Mouse (Mus musculus) layer of hippocampus, adult 11-12 months (tissue): Measurements from ENCODE around the gene Pptc7.

Experiments
- DNase-seq: peaks from one replicate; pipeline ENCODE4 v3.0.0; 2022; ENCODE audit warnings: low spot score

Gene Pptc7

GRCm38 (mm10) chr5:122334682-122335081 is 50.5 kb downstream of the Pptc7 start:
- no peak for DNase-seq

- DNase-seq: no peak
Measured at GRCm38 (mm10) chr5:122336554-122337294, 52.6 kb downstream of the Pptc7 start.

GRCm38 (mm10) chr5:122342874-122343273 is 58.7 kb downstream of the Pptc7 start:
- no peak for DNase-seq

- no peak for DNase-seq
Measured at GRCm38 (mm10) chr5:122343768-122344167, 59.6 kb downstream of the Pptc7 start.

- DNase-seq: peak; percentile 69
Measured at GRCm38 (mm10) chr5:122344260-122344659, 60.1 kb downstream of the Pptc7 start.

GRCm38 (mm10) chr5:122345777-122346176 is 61.6 kb downstream of the Pptc7 start:
- no peak for DNase-seq

- peak; percentile 97 for DNase-seq
Measured at GRCm38 (mm10) chr5:122353807-122354491, 69.8 kb downstream of the Pptc7 start, which contains the start of the genes Rad9b and Vps29. Gene Rad9b (minus strand): TSS chr5:122354233. Gene Vps29 (plus strand): TSS chr5:122354369.

- no peak for DNase-seq
Measured at GRCm38 (mm10) chr5:122354492-122355067, 70.4 kb downstream of the Pptc7 start.

GRCm38 (mm10) chr5:122371591-122372191 is 87.5 kb downstream of the Pptc7 start, which contains the start of gene Gpn3:
Gene Gpn3 (plus strand): TSS chr5:122371876.
- no peak for DNase-seq

- DNase-seq: peak; percentile 99
Measured at GRCm38 (mm10) chr5:122372192-122372769, 88.1 kb downstream of the Pptc7 start, which contains the start of gene Fam216a. Gene Fam216a (minus strand): TSS chr5:122372364.

GRCm38 (mm10) chr5:122372878-122373277 is 88.7 kb downstream of the Pptc7 start:
- no peak for DNase-seq
